Mouse (Mus musculus) macrophage (primary cell): ENCODE measurements around the gene Wdr20. TPM values are rescaled to one million over a fixed set of nuclear protein-coding genes. Genes with fewer than 3 reads are reported as not detected.
"Not testable (repeated sequence)": the region's sequence is repeated elsewhere in the genome, so short reads cannot be mapped to it uniquely, and the experiment has no call there.

Experiments
- H3K27ac ChIP-seq: fragments of 350-480 bp; formaldehyde crosslinking; 2 replicates; pipeline ENCODE4 v1.9.0; 2021
- H3K36me3 ChIP-seq: fragments of 350-480 bp; formaldehyde crosslinking; 2 replicates; pipeline ENCODE4 v1.9.0; 2021; ENCODE audit errors: inconsistent target
- H3K4me3 ChIP-seq: fragments of 350-480 bp; formaldehyde crosslinking; 2 replicates; pipeline ENCODE4 v1.9.0; 2021; ENCODE audit errors: inconsistent target
- H3K79me2 ChIP-seq: fragments of 350-480 bp; formaldehyde crosslinking; 2 replicates; pipeline ENCODE4 v1.9.0; 2021; ENCODE audit errors: inconsistent target
- WGBS: methylation state at CpG from one replicate; pipeline ENCODE4 v1.1.7; 2026; ENCODE audit warnings: inconsistent platforms; ENCODE audit not compliant: missing documents; 5-methylcytosine and 5-hydroxymethylcytosine counted together
- polyA plus RNA-seq: library from polyadenylated mRNA; stranded (reverse); fragments of 250-400 nt; gene quantifications from 3 replicates; pipeline ENCODE4 v1.2.4, GENCODE M21; 2018; ENCODE audit warnings: inconsistent platforms

Gene Wdr20
- polyA plus RNA-seq, 1 experiment from 2014 or later, result 20.6 TPM

GRCm38 (mm10) chr12:110702556-110702955 is 35.2 kb upstream of the Wdr20 start, which contains the start of gene Hsp90aa1:
Gene Hsp90aa1 (minus strand): TSS chr12:110702728.
- WGBS, result 62% methylated on average over 4 of the region's 4 CpGs
- H3K36me3 ChIP-seq, result no peaks in the 10 kb centered on the region
- no peak within 1 kb of the TSS for H3K4me3 ChIP-seq
- H3K79me2 ChIP-seq, result no peaks in the 10 kb centered on the region
- H3K27ac ChIP-seq, result peak within 1 kb of the TSS; percentile 64

- Histone ChIP-seq H3K36me3 (no peaks in the 10 kb centered on the region), H3K4me3 (no peak overlapping the region), H3K27ac (peak overlapping the region; percentile 64), H3K79me2 (no peaks in the 10 kb centered on the region)
- WGBS, result 19% methylated on average over 8 of the region's 8 CpGs
Observed at GRCm38 (mm10) chr12:110703008-110703471, 34.7 kb upstream of the Wdr20 start.

- Histone ChIP-seq H3K4me3 (no peak overlapping the region), H3K79me2 (no peaks in the 10 kb centered on the region), H3K36me3 (no peaks in the 10 kb centered on the region), H3K27ac (peak overlapping the region; percentile 64)
- WGBS, result 82% methylated on average over 6 of the region's 7 CpGs
Observed at GRCm38 (mm10) chr12:110703682-110704081, 34.1 kb upstream of the Wdr20 start.

GRCm38 (mm10) chr12:110705419-110705818 is 32.3 kb upstream of the Wdr20 start:
- 94% methylated on average over 4 of the region's 4 CpGs for WGBS
- H3K36me3 ChIP-seq, H3K79me2 ChIP-seq, H3K4me3 ChIP-seq: not testable (repeated sequence)
- H3K27ac ChIP-seq, result peak overlapping the region; percentile 92

GRCm38 (mm10) chr12:110706337-110707231 is 31.2 kb upstream of the Wdr20 start:
- peak overlapping the region; percentile 92 for H3K27ac ChIP-seq
- H3K36me3 ChIP-seq, result no peaks in the 10 kb centered on the region
- no peaks in the 10 kb centered on the region for H3K79me2 ChIP-seq
- 2% methylated on average over 27 of the region's 27 CpGs for WGBS
- H3K4me3 ChIP-seq, result peak overlapping the region; percentile 20; the same call in 1 of the 2 replicates

- peak overlapping the region; percentile 92 for H3K27ac ChIP-seq
Observed at GRCm38 (mm10) chr12:110707451-110707850, 30.3 kb upstream of the Wdr20 start.

GRCm38 (mm10) chr12:110711270-110711669 is 26.5 kb upstream of the Wdr20 start:
- Histone ChIP-seq H3K79me2 (no peaks in the 10 kb centered on the region), H3K4me3 (no peak overlapping the region), H3K36me3 (no peaks in the 10 kb centered on the region), H3K27ac (no peak overlapping the region)
- WGBS, result 92% methylated on average over 5 of the region's 5 CpGs

More at GRCm38 (mm10) chr12:110707451-110707850, 30.3 kb upstream of the Wdr20 start:
- Histone ChIP-seq H3K79me2 (no peaks in the 10 kb centered on the region), H3K36me3 (no peaks in the 10 kb centered on the region), H3K4me3 (no peak overlapping the region)
- 90% methylated on average over 7 of the region's 7 CpGs for WGBS

- Histone ChIP-seq H3K27ac (no peak overlapping the region), H3K4me3 (no peak overlapping the region), H3K79me2 (no peaks in the 10 kb centered on the region), H3K36me3 (no peaks in the 10 kb centered on the region)
- WGBS, result 91% methylated on average over 6 of the region's 6 CpGs
Observed at GRCm38 (mm10) chr12:110713784-110714183, 24.0 kb upstream of the Wdr20 start.

GRCm38 (mm10) chr12:110714215-110714614 is 23.5 kb upstream of the Wdr20 start:
- H3K36me3 ChIP-seq, result no peaks in the 10 kb centered on the region
- no peak overlapping the region for H3K4me3 ChIP-seq
- H3K27ac ChIP-seq, result no peak overlapping the region
- H3K79me2 ChIP-seq, result no peaks in the 10 kb centered on the region
- 39% methylated on average over 6 of the region's 6 CpGs for WGBS

- 78% methylated on average over 5 of the region's 5 CpGs for WGBS
- H3K4me3 ChIP-seq, result no peak overlapping the region
- no peaks in the 10 kb centered on the region for H3K79me2 ChIP-seq
- H3K27ac ChIP-seq, result no peak overlapping the region
- no peaks in the 10 kb centered on the region for H3K36me3 ChIP-seq
Observed at GRCm38 (mm10) chr12:110716004-110716403, 21.7 kb upstream of the Wdr20 start.

- Histone ChIP-seq H3K4me3 (no peak overlapping the region), H3K79me2 (no peaks in the 10 kb centered on the region), H3K36me3 (no peaks in the 10 kb centered on the region), H3K27ac (no peak overlapping the region)
- WGBS, result 100% methylated on average over 4 of the region's 5 CpGs
Observed at GRCm38 (mm10) chr12:110725051-110725450, 12.7 kb upstream of the Wdr20 start.

- 80% methylated on average over 5 of the region's 5 CpGs for WGBS
- no peak overlapping the region for H3K4me3 ChIP-seq
- H3K79me2 ChIP-seq, result no peaks in the 10 kb centered on the region
- H3K27ac ChIP-seq, result no peak overlapping the region
- H3K36me3 ChIP-seq, result no peaks in the 10 kb centered on the region
Observed at GRCm38 (mm10) chr12:110725489-110725888, 12.3 kb upstream of the Wdr20 start.

GRCm38 (mm10) chr12:110726428-110726827 is 11.3 kb upstream of the Wdr20 start:
- no peaks in the 10 kb centered on the region for H3K36me3 ChIP-seq
- no peaks in the 10 kb centered on the region for H3K79me2 ChIP-seq
- H3K4me3 ChIP-seq, result no peak overlapping the region
- H3K27ac ChIP-seq, result no peak overlapping the region
- 38% methylated on average over 1 of the region's 1 CpGs for whole genome bisulfite sequencing

- not testable (repeated sequence) for H3K27ac ChIP-seq, H3K79me2 ChIP-seq, H3K36me3 ChIP-seq, H3K4me3 ChIP-seq
- WGBS, result 80% methylated on average over 1 of the region's 3 CpGs
Observed at GRCm38 (mm10) chr12:110733254-110733653, 4.5 kb upstream of the Wdr20 start.

- no peaks in the 10 kb centered on the region for H3K36me3 ChIP-seq
- WGBS, result 10% methylated on average over 4 of the region's 4 CpGs
- H3K79me2 ChIP-seq, result peaks cover 38% of the 10 kb centered on the region
- no peak overlapping the region for H3K27ac ChIP-seq
- peak overlapping the region; percentile 63 for H3K4me3 ChIP-seq
Observed at GRCm38 (mm10) chr12:110736641-110737040, 1.1 kb upstream of the Wdr20 start.
